Mouse (Mus musculus): ENCODE results near the gene Dhrs13.

- TF ChIP-seq CTCF (IDR thresholded peaks at IDR 0.05; ENCODE audit: control insufficient read depth, insufficient read depth, low read length): no peak
- TF ChIP-seq POLR2A (IDR thresholded peaks at IDR 0.05; ENCODE audit: borderline replicate concordance, control insufficient read depth, low read depth, low read length): peak; percentile 87; the same call in 1 of the 2 replicates
These were observed 48.2 kb downstream of the Dhrs13 start, which contains the start of gene Eral1 for GRCm38 (mm10) chr11:78079961-78080921.

Measured in bone marrow, adult 2 months (tissue).